Mouse (Mus musculus) C2C12 (cell line): Measurements from ENCODE around the gene Dstyk. TPM values are rescaled to one million over a fixed set of nuclear protein-coding genes. Genes with fewer than 3 reads are reported as not detected.

Experiments used
- H3K27me3 ChIP-seq: one replicate; pipeline ENCODE4 v1.6.1; 2011; ENCODE audit not compliant: control insufficient read depth, insufficient read depth, insufficient read length
- H3K36me3 ChIP-seq: one replicate; pipeline ENCODE4 v1.6.1; 2011; ENCODE audit not compliant: control insufficient read depth, insufficient read depth
- H3K4me3 ChIP-seq: one replicate; pipeline ENCODE4 v1.5.1; 2011; ENCODE audit warnings: mild to moderate bottlenecking, control low read depth; ENCODE audit not compliant: poor library complexity, insufficient read depth, severe bottlenecking
- H3K79me2 ChIP-seq: one replicate; pipeline ENCODE4 v1.6.1; 2011; ENCODE audit not compliant: control insufficient read depth, insufficient read depth
- H3K79me3 ChIP-seq: one replicate; pipeline ENCODE4 v1.6.1; 2011; ENCODE audit warnings: low read depth, control low read depth
- H3ac ChIP-seq: one replicate; pipeline ENCODE3; 2011; ENCODE audit warnings: low read depth; ENCODE audit not compliant: control insufficient read depth, insufficient read length
- CEBPB ChIP-seq: IDR thresholded peaks from one replicate; pipeline ENCODE4 v1.6.1; 2011; ENCODE audit warnings: low read depth, mild to moderate bottlenecking, control low read depth, moderate library complexity
- CTCF ChIP-seq: IDR thresholded peaks from one replicate; pipeline ENCODE4 v1.5.1; 2011; ENCODE audit not compliant: control insufficient read depth, insufficient read depth, insufficient read length
- FOSL1 ChIP-seq: IDR thresholded peaks from one replicate; pipeline ENCODE4 v1.8.0; 2011; ENCODE audit warnings: mild to moderate bottlenecking, low read length; ENCODE audit not compliant: poor library complexity, insufficient read depth, severe bottlenecking
- MAX ChIP-seq: IDR thresholded peaks from one replicate; pipeline ENCODE4 v1.6.1; 2011; ENCODE audit warnings: mild to moderate bottlenecking, control low read depth
- MYOD1 ChIP-seq: IDR thresholded peaks from one replicate; pipeline ENCODE4 v1.6.1; 2011; ENCODE audit warnings: low read depth; ENCODE audit not compliant: control insufficient read depth, insufficient read length
- MYOG ChIP-seq: IDR thresholded peaks from one replicate; pipeline ENCODE4 v1.6.1; 2011; ENCODE audit not compliant: control insufficient read depth, insufficient read length; ENCODE audit errors: extremely low read depth
- USF1 ChIP-seq: IDR thresholded peaks from one replicate; pipeline ENCODE4 v1.6.1; 2011; ENCODE audit warnings: low read depth, mild to moderate bottlenecking, control low read depth, moderate library complexity
- polyA plus RNA-seq: library from polyadenylated mRNA; unstranded; fragments of >200 nt; fragmentation: generic; extraction: Trizol; gene quantifications from one replicate; pipeline ENCODE4 v1.2.1, GENCODE M21; 2012; ENCODE audit warnings: missing spikeins

The Dstyk gene
- polyA plus RNA-seq, 1 experiment = 4.0 TPM

- Histone ChIP-seq H3ac (no peak overlapping the region), H3K27me3 (no peaks in the 10 kb centered on the region), H3K79me3 (no peaks in the 10 kb centered on the region), H3K4me3 (no peak overlapping the region), H3K36me3 (peaks cover 4% of the 10 kb centered on the region), H3K79me2 (no peaks in the 10 kb centered on the region)
- no peak for TF ChIP-seq CEBPB
- TF ChIP-seq MYOG = no peak
- no peak for TF ChIP-seq FOSL1
Measured at GRCm38 (mm10) chr1:132372896-132373534, 44.3 kb upstream of the Dstyk start.

GRCm38 (mm10) chr1:132374140-132374872 is 43.0 kb upstream of the Dstyk start:
- no peak overlapping the region for H3ac ChIP-seq
- H3K36me3 ChIP-seq = peaks cover 13% of the 10 kb centered on the region
- no peak overlapping the region for H3K4me3 ChIP-seq
- H3K79me2 ChIP-seq = no peaks in the 10 kb centered on the region
- TF ChIP-seq FOSL1 (no peak), MYOD1 (no peak), CEBPB (no peak), MAX (no peak)
- H3K27me3 ChIP-seq = no peaks in the 10 kb centered on the region
- no peaks in the 10 kb centered on the region for H3K79me3 ChIP-seq

DNA sequence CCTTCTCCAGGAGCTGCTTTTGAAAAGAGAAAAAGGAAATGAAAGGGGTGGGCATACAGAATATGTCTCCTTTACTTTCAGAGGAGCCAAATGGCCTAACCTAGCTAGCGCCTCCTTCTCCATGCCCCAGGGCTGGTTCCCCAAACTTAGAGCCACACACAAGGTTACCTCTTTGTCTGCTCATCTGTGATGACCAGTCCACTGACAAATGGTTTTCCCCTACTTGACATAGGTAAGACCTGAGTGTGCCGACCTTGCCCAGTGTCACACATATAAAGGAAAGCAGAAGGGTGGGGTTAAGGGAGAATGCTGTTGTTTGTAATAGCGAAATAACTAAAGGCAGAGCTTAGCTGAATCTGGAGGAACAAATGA is 42.5 kb upstream of the Dstyk start:
- no peaks in the 10 kb centered on the region for H3K79me2 ChIP-seq
- no peak overlapping the region for H3ac ChIP-seq
- no peak overlapping the region for H3K4me3 ChIP-seq
- no peaks in the 10 kb centered on the region for H3K27me3 ChIP-seq
- H3K79me3 ChIP-seq = no peaks in the 10 kb centered on the region
- peaks cover 13% of the 10 kb centered on the region for H3K36me3 ChIP-seq
- no peak for TF ChIP-seq FOSL1
- TF ChIP-seq MYOG = no peak
- TF ChIP-seq CEBPB = no peak
- TF ChIP-seq MAX = no peak
- TF ChIP-seq MYOD1 = no peak
- no peak for TF ChIP-seq CTCF
- no peak for TF ChIP-seq USF1

GRCm38 (mm10) chr1:132375256-132375655 is 42.1 kb upstream of the Dstyk start:
- Histone ChIP-seq H3K79me2 (no peaks in the 10 kb centered on the region), H3K27me3 (no peaks in the 10 kb centered on the region), H3K36me3 (peaks cover 16% of the 10 kb centered on the region), H3ac (no peak overlapping the region), H3K79me3 (no peaks in the 10 kb centered on the region), H3K4me3 (no peak overlapping the region)
- TF ChIP-seq CTCF = no peak
- no peak for TF ChIP-seq MYOD1
- TF ChIP-seq MYOG = no peak
- TF ChIP-seq FOSL1 = no peak
- no peak for TF ChIP-seq USF1
- TF ChIP-seq CEBPB = no peak
- TF ChIP-seq MAX = no peak

- H3K4me3 ChIP-seq = no peak overlapping the region
- no peaks in the 10 kb centered on the region for H3K27me3 ChIP-seq
- H3K36me3 ChIP-seq = peaks cover 20% of the 10 kb centered on the region
- TF ChIP-seq FOSL1 (no peak), CTCF (no peak), CEBPB (no peak), MYOD1 (no peak), MAX (no peak), USF1 (no peak), MYOG (no peak)
- no peak overlapping the region for H3ac ChIP-seq
- H3K79me2 ChIP-seq = no peaks in the 10 kb centered on the region
- H3K79me3 ChIP-seq = no peaks in the 10 kb centered on the region
Measured at GRCm38 (mm10) chr1:132376211-132377054, 40.9 kb upstream of the Dstyk start.

DNA sequence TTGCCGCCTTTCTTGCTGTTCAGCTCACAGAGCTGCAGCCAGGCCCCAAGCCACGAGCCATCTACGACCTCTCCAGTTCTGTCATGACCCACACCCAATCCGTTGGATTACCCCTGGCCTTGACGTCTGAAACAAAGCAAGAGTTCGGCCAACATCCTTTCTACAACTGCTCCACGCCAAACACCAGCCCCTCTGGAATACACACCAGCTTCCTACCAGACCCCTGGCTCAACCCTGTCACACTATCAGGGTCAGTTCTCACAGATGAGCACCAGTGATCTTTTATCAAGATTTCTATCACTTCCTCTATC is 40.3 kb upstream of the Dstyk start:
- Histone ChIP-seq H3K27me3 (no peaks in the 10 kb centered on the region), H3ac (no peak overlapping the region), H3K79me3 (no peaks in the 10 kb centered on the region), H3K36me3 (peaks cover 20% of the 10 kb centered on the region), H3K4me3 (no peak overlapping the region), H3K79me2 (no peaks in the 10 kb centered on the region)
- TF ChIP-seq CEBPB (no peak), MYOD1 (no peak), MYOG (no peak), FOSL1 (no peak), USF1 (no peak), CTCF (no peak), MAX (no peak)
